Mouse (Mus musculus): ENCODE data around the gene Ptpru. TPM values are rescaled to one million over a fixed set of nuclear protein-coding genes. Genes with fewer than 3 reads are reported as not detected.
A peak's percentile ranks its signal among the peaks of the same experiment; 100 is the strongest.

Gene Ptpru
- polyA plus RNA-seq, 2 experiments: 13.3 to 22.5 TPM

- Histone ChIP-seq H3K4me1 (ENCODE audit: control insufficient read depth, insufficient read depth, low read length) (peaks cover 9% of the 10 kb centered on the region; the same call in 1 of the 2 replicates), H3K4me2 (replicated peaks; ENCODE audit: low read depth, low read length, severe bottlenecking) (no peak overlapping the region), H3K9ac (ENCODE audit: low read depth, low read length, severe bottlenecking) (no peak overlapping the region), H3K36me3 (ENCODE audit: control insufficient read depth, insufficient read depth, low read length) (no peaks in the 10 kb centered on the region), H3K4me3 (replicated peaks; ENCODE audit: low read length) (no peak overlapping the region), H3K27ac (replicated peaks; ENCODE audit: low read depth, low read length) (no peak overlapping the region), H3K9me3 (ENCODE audit: control insufficient read depth, low read length) (no peaks in the 10 kb centered on the region), H3K27me3 (ENCODE audit: control insufficient read depth, insufficient read depth, low read length) (peaks cover 15% of the 10 kb centered on the region; the same call in 1 of the 2 replicates)
- no peak for TF ChIP-seq POLR2A (IDR thresholded peaks at IDR 0.05; ENCODE audit: borderline replicate concordance, extremely low read depth, insufficient read depth, insufficient read length)
- WGBS: 34% methylated on average over 9 of the region's 9 CpGs
- no peak for ATAC-seq (ENCODE audit: low FRiP score, low read depth)
- DNase-seq (ENCODE audit: low spot score): no peak
These were observed 4.0 kb downstream of the Ptpru start for GRCm38 (mm10) chr4:131833971-131834609.

GRCm38 (mm10) chr4:131832759-131833407 is 5.2 kb downstream of the Ptpru start:
- whole genome bisulfite sequencing: 77% methylated on average over 3 of the region's 3 CpGs
- no peak overlapping the region for H3K27ac ChIP-seq (replicated peaks; ENCODE audit: low read depth, low read length)
- no peak overlapping the region for H3K4me2 ChIP-seq (replicated peaks; ENCODE audit: low read depth, low read length, severe bottlenecking)
- TF ChIP-seq POLR2A (IDR thresholded peaks at IDR 0.05; ENCODE audit: borderline replicate concordance, extremely low read depth, insufficient read depth, insufficient read length): no peak
- DNase-seq (ENCODE audit: low spot score) (no peak), ATAC-seq (ENCODE audit: low FRiP score, low read depth) (no peak)
- peaks cover 9% of the 10 kb centered on the region; the same call in 1 of the 2 replicates for H3K4me1 ChIP-seq (ENCODE audit: control insufficient read depth, insufficient read depth, low read length)
- no peaks in the 10 kb centered on the region for H3K36me3 ChIP-seq (ENCODE audit: control insufficient read depth, insufficient read depth, low read length)
- H3K9ac ChIP-seq (ENCODE audit: low read depth, low read length, severe bottlenecking): no peak overlapping the region
- H3K9me3 ChIP-seq (ENCODE audit: control insufficient read depth, low read length): no peaks in the 10 kb centered on the region
- H3K27me3 ChIP-seq (ENCODE audit: control insufficient read depth, insufficient read depth, low read length): peaks cover 14% of the 10 kb centered on the region; the same call in 1 of the 2 replicates
- no peak overlapping the region for H3K4me3 ChIP-seq (replicated peaks; ENCODE audit: low read length)

GRCm38 (mm10) chr4:131831546-131832045 is 6.5 kb downstream of the Ptpru start:
- 58% methylated on average over 5 of the region's 5 CpGs for WGBS
- no peak for TF ChIP-seq POLR2A (IDR thresholded peaks at IDR 0.05; ENCODE audit: borderline replicate concordance, extremely low read depth, insufficient read depth, insufficient read length)

GRCm38 (mm10) chr4:131829123-131829522 is 9.0 kb downstream of the Ptpru start:
- WGBS: 88% methylated on average over 8 of the region's 8 CpGs
- peaks cover 6% of the 10 kb centered on the region; the same call in 1 of the 2 replicates for H3K4me1 ChIP-seq (ENCODE audit: control insufficient read depth, insufficient read depth, low read length)
- no peak overlapping the region for H3K4me2 ChIP-seq (replicated peaks; ENCODE audit: low read depth, low read length, severe bottlenecking)
- no peak for TF ChIP-seq POLR2A (IDR thresholded peaks at IDR 0.05; ENCODE audit: borderline replicate concordance, extremely low read depth, insufficient read depth, insufficient read length)
- no peaks in the 10 kb centered on the region for H3K36me3 ChIP-seq (ENCODE audit: control insufficient read depth, insufficient read depth, low read length)
- no peak overlapping the region for H3K27ac ChIP-seq (replicated peaks; ENCODE audit: low read depth, low read length)
- no peak overlapping the region for H3K4me3 ChIP-seq (replicated peaks; ENCODE audit: low read length)
- H3K9ac ChIP-seq (ENCODE audit: low read depth, low read length, severe bottlenecking): no peak overlapping the region
- no peak for DNase-seq (ENCODE audit: low spot score)
- H3K9me3 ChIP-seq (ENCODE audit: control insufficient read depth, low read length): no peaks in the 10 kb centered on the region
- H3K27me3 ChIP-seq (ENCODE audit: control insufficient read depth, insufficient read depth, low read length): no peaks in the 10 kb centered on the region
- no peak for ATAC-seq (ENCODE audit: low FRiP score, low read depth)

More at GRCm38 (mm10) chr4:131831546-131832045, 6.5 kb downstream of the Ptpru start:
- Histone ChIP-seq H3K9me3 (ENCODE audit: control insufficient read depth, low read length) (no peaks in the 10 kb centered on the region), H3K27ac (replicated peaks; ENCODE audit: low read depth, low read length) (no peak overlapping the region), H3K27me3 (ENCODE audit: control insufficient read depth, insufficient read depth, low read length) (peaks cover 6% of the 10 kb centered on the region; the same call in 1 of the 2 replicates), H3K4me2 (replicated peaks; ENCODE audit: low read depth, low read length, severe bottlenecking) (no peak overlapping the region), H3K4me3 (replicated peaks; ENCODE audit: low read length) (no peak overlapping the region), H3K36me3 (ENCODE audit: control insufficient read depth, insufficient read depth, low read length) (no peaks in the 10 kb centered on the region), H3K9ac (ENCODE audit: low read depth, low read length, severe bottlenecking) (no peak overlapping the region), H3K4me1 (ENCODE audit: control insufficient read depth, insufficient read depth, low read length) (peaks cover 14% of the 10 kb centered on the region)
- DNase-seq (ENCODE audit: low spot score): no peak
- ATAC-seq (ENCODE audit: low FRiP score, low read depth): no peak

- DNase-seq (ENCODE audit: low spot score) (peak; percentile 70), ATAC-seq (ENCODE audit: low FRiP score, low read depth) (peak; percentile 78)
- Histone ChIP-seq H3K27ac (replicated peaks; ENCODE audit: low read depth, low read length) (no peak overlapping the region), H3K36me3 (ENCODE audit: control insufficient read depth, insufficient read depth, low read length) (no peaks in the 10 kb centered on the region), H3K27me3 (ENCODE audit: control insufficient read depth, insufficient read depth, low read length) (no peaks in the 10 kb centered on the region), H3K9me3 (ENCODE audit: control insufficient read depth, low read length) (no peaks in the 10 kb centered on the region), H3K4me2 (replicated peaks; ENCODE audit: low read depth, low read length, severe bottlenecking) (no peak overlapping the region), H3K4me3 (replicated peaks; ENCODE audit: low read length) (no peak overlapping the region), H3K4me1 (ENCODE audit: control insufficient read depth, insufficient read depth, low read length) (peaks cover 6% of the 10 kb centered on the region; the same call in 1 of the 2 replicates), H3K9ac (ENCODE audit: low read depth, low read length, severe bottlenecking) (no peak overlapping the region)
- WGBS: 9% methylated on average over 6 of the region's 6 CpGs
- TF ChIP-seq POLR2A (IDR thresholded peaks at IDR 0.05; ENCODE audit: borderline replicate concordance, extremely low read depth, insufficient read depth, insufficient read length): no peak
These were observed 11.2 kb downstream of the Ptpru start for GRCm38 (mm10) chr4:131826905-131827304.
